Mouse (Mus musculus) megakaryocyte-erythroid progenitor cell, adult 5 weeks (primary cell): ENCODE data around the gene Map1s. TPM values are rescaled to one million over a fixed set of nuclear protein-coding genes. Genes with fewer than 3 reads are reported as not detected.

ENCODE experiments used
- polyA plus RNA-seq: library from polyadenylated mRNA; stranded (reverse); fragments of >175 nt; gene quantifications from 2 replicates; pipeline ENCODE4 v1.2.3, GENCODE M21; 2012

Map1s gene
- 112 and 120 TPM in 2 replicates for polyA plus RNA-seq

GRCm38 (mm10) chr8:70905831-70906736 is at the start of gene Map1s:
Gene Map1s (plus strand): TSS chr8:70905932.

GRCm38 (mm10) chr8:70862824-70863641 is 42.7 kb upstream of the Map1s start, which contains the start of gene Kcnn1:
Gene Kcnn1 (minus strand): TSS chr8:70863258.

GRCm38 (mm10) chr8:70873364-70873985 is 32.3 kb upstream of the Map1s start, which contains the start of gene Ccdc124:
Gene Ccdc124 (minus strand): TSS chr8:70873935.

GRCm38 (mm10) chr8:70892022-70892895 is 13.5 kb upstream of the Map1s start, which contains the start of gene Slc5a5:
Gene Slc5a5 (minus strand): TSS chr8:70892757.

DNA sequence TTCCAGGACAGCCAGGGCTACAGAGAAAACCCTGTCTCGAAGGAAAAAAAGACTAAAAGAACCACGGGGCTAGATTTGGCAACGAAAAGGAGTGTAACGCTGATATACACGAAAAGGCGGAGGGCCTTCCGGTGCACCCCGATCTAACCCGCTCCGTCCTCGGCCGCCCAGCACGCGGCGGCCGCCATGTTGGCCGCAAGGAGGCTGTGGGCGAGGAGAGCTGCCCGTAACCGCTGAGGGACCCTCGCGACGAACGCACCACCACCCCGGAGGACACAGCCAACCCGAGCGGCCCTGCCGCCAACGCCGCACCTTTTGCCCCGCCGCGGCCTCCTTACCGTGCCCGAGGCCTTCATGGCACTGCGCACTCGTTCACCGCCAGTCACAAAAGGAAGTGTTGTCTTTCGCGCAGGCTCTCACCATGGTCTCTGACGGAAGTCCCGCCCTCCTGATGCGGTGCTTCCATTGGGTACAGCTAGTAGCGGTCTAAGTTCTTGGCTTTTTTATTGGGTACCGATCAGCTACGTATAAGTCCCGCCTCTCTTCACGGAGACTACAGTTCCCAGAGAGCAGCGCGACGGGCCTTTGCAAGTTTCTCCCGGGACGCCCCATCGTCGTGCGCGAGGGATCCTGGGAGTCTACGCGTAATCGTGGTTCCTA is 8.6 kb upstream of the Map1s start, which contains the start of gene Rpl18a:
TSS of gene Rpl18a (minus strand) at position 392 of the 660 bp plus-strand sequence.

Other genes starting within 250 kb of the Map1s start
- gene Pgpep1, start 245.5 kb upstream of the Map1s start, polyA plus RNA-seq = 1.8 and 2.6 TPM in 2 replicates
- gene Lsm4, start 232.7 kb upstream of the Map1s start, polyA plus RNA-seq = 583 and 668 TPM in 2 replicates
- gene Jund, start 207.0 kb upstream of the Map1s start, polyA plus RNA-seq = 3,053 and 3,449 TPM in 2 replicates
- 0.71 and 1.9 TPM in 2 replicates for gene Iqcn, start 202.5 kb upstream of the Map1s start, polyA plus RNA-seq
- gene Gm3336, start 187.4 kb upstream of the Map1s start, polyA plus RNA-seq = 0.15 TPM in 1 of 2 replicates, not detected in the other
- gene Pde4c, start 182.2 kb upstream of the Map1s start, polyA plus RNA-seq = 3.5 and 3.6 TPM in 2 replicates
- 7.4 and 8.1 TPM in 2 replicates for gene Rab3a, start 151.3 kb upstream of the Map1s start, polyA plus RNA-seq
- 75.0 and 90.1 TPM in 2 replicates for gene Mpv17l2, start 145.0 kb upstream of the Map1s start, polyA plus RNA-seq
- 69.9 and 78.3 TPM in 2 replicates for gene Pik3r2, start 129.2 kb upstream of the Map1s start, polyA plus RNA-seq
- 424 and 485 TPM in 2 replicates for gene Mast3, start 100.9 kb upstream of the Map1s start, polyA plus RNA-seq
- 1.7 and 2.9 TPM in 2 replicates for gene Il12rb1, start 97.5 kb upstream of the Map1s start, polyA plus RNA-seq
- gene Arrdc2, start 66.2 kb upstream of the Map1s start, polyA plus RNA-seq = 33.6 and 35.8 TPM in 2 replicates
- 0.57 and 0.83 TPM in 2 replicates for gene Kcnn1, start 42.7 kb upstream of the Map1s start, polyA plus RNA-seq
- 198 and 237 TPM in 2 replicates for gene Ccdc124, start 32.0 kb upstream of the Map1s start, polyA plus RNA-seq
- 0.14 and 0.16 TPM in 2 replicates for gene Slc5a5, start 13.2 kb upstream of the Map1s start, polyA plus RNA-seq
- gene Rpl18a, start 8.5 kb upstream of the Map1s start, polyA plus RNA-seq = 5,488 and 6,564 TPM in 2 replicates